Mouse (Mus musculus) ES-E14 (cell line): ENCODE data around the gene Rad51b. TPM values are rescaled to one million over a fixed set of nuclear protein-coding genes. Genes with fewer than 3 reads are reported as not detected.

ENCODE experiments used
- DNase-seq: peaks from one replicate; pipeline ENCODE4 v3.0.0-alpha.2; 2013; ENCODE audit warnings: low read depth, low spot score
- H3K27ac ChIP-seq: 2 replicates; pipeline ENCODE4 v1.5.1; 2012; ENCODE audit warnings: low read depth, mild to moderate bottlenecking, low read length, moderate library complexity, mixed read lengths; ENCODE audit not compliant: poor library complexity, insufficient read depth, severe bottlenecking
- H3K36me3 ChIP-seq: 2 replicates; pipeline ENCODE4 v1.6.1; 2012; ENCODE audit warnings: mild to moderate bottlenecking, low read length, moderate library complexity, mixed read lengths; ENCODE audit not compliant: control insufficient read depth, poor library complexity, insufficient read depth, severe bottlenecking
- H3K4me1 ChIP-seq, 2 experiments: fragments of 150-350 bp in 1 of 2; sonication (generic) in 1 of 2; 2 replicates each; pipeline ENCODE4 v1.6.1; 2012; ENCODE audit warnings: low read length in 2 of 2, mild to moderate bottlenecking in 1 of 2, mixed read lengths in 1 of 2; ENCODE audit not compliant: control insufficient read depth in 2 of 2, insufficient read depth in 2 of 2, poor library complexity in 1 of 2
- H3K4me3 ChIP-seq, 2 experiments: fragments of 150-350 bp in 1 of 2; sonication (generic) in 1 of 2; 2 replicates each; pipeline ENCODE4 v1.5.1; 2012; ENCODE audit warnings: low read length in 2 of 2, low read depth in 1 of 2, mild to moderate bottlenecking in 1 of 2, mixed read lengths in 1 of 2; ENCODE audit not compliant: insufficient read depth in 1 of 2, poor library complexity in 1 of 2, severe bottlenecking in 1 of 2
- H3K9ac ChIP-seq: 2 replicates; pipeline ENCODE4 v1.6.1; 2012; ENCODE audit warnings: low read depth, mild to moderate bottlenecking, low read length, mixed read lengths; ENCODE audit not compliant: poor library complexity, insufficient read depth, severe bottlenecking
- H3K9me3 ChIP-seq: fragments of 150-350 bp; sonication (generic); 2 replicates; pipeline ENCODE4 v1.6.1; 2012; ENCODE audit warnings: low read depth, mild to moderate bottlenecking, low read length; ENCODE audit not compliant: control insufficient read depth, insufficient read depth
- CHD2 ChIP-seq: IDR thresholded peaks from 2 replicates; pipeline ENCODE4 v1.6.1; 2014; ENCODE audit warnings: mild to moderate bottlenecking, low read depth, low read length, inconsistent platforms
- HCFC1 ChIP-seq: IDR thresholded peaks from 2 replicates; pipeline ENCODE4 v1.6.1; 2012; ENCODE audit warnings: low read length, inconsistent platforms, borderline replicate concordance; ENCODE audit not compliant: insufficient read depth
- MAFK ChIP-seq: IDR thresholded peaks from 2 replicates; pipeline ENCODE4 v1.6.1; 2014; ENCODE audit warnings: mild to moderate bottlenecking, low read depth, low read length, inconsistent platforms; ENCODE audit not compliant: insufficient read depth
- ZC3H11A ChIP-seq: IDR thresholded peaks from 2 replicates; pipeline ENCODE4 v1.6.1; 2012; ENCODE audit warnings: low read depth, mild to moderate bottlenecking, inconsistent platforms, low read length, borderline replicate concordance
- ZNF384 ChIP-seq: IDR thresholded peaks from 2 replicates; pipeline ENCODE4 v1.6.1; 2012; ENCODE audit warnings: low read depth, low read length, inconsistent platforms
- in situ Hi-C, 2 experiments: fragments of 600-800 bp; cut with MboI; formaldehyde crosslinking; loops; one replicate each; pipeline ENCODE4 v1.15.1; 2025; ENCODE audit warnings: low sequenced_read_pairs in 2 of 2, inconsistent platforms in 1 of 2; ENCODE audit not compliant: unreplicated experiment in 2 of 2
- total RNA-seq: library from RNA; depleted of rRNA; stranded (reverse); fragments of 300-350 nt; gene quantifications from 2 replicates; pipeline ENCODE4 v1.2.3, GENCODE M21; 2012

Gene Rad51b
- total RNA-seq, 1 experiment, result 6.7 TPM

DNA sequence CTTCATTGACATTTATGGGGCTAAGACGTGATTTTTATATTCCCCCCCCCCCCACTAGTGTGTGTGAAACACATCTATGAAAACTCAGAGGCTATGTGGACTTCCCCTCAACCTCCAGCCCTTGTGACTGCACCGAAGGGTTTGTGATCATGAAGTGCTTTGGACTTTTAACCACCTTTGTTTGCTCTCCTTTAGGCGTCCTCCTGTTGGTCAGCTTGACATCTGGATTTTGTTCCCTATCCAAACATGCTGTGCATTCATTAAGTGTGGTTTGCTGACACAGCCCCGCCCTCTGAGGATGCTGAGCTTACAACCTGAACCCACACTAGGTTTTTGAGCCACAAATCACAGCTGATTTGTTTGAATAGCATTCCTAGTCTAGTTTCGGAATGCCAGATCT is 502.3 kb downstream of the Rad51b start:
- Histone ChIP-seq H3K9ac (no peak overlapping the region), H3K9me3 (no peaks in the 10 kb centered on the region), H3K4me3 (no peak overlapping the region), H3K27ac (no peak overlapping the region), H3K36me3 (no peaks in the 10 kb centered on the region), H3K4me1 (0 out of 4 replicates have a peak, but pooled peaks cover 0 to 1% of the 10 kb centered on the region in 2 experiments)
- in situ Hi-C loops, result no loop called here
- no peak for DNase-seq
- TF ChIP-seq CHD2 (no peak), ZC3H11A (no peak), ZNF384 (no peak), HCFC1 (no peak), MAFK (no peak)

DNA sequence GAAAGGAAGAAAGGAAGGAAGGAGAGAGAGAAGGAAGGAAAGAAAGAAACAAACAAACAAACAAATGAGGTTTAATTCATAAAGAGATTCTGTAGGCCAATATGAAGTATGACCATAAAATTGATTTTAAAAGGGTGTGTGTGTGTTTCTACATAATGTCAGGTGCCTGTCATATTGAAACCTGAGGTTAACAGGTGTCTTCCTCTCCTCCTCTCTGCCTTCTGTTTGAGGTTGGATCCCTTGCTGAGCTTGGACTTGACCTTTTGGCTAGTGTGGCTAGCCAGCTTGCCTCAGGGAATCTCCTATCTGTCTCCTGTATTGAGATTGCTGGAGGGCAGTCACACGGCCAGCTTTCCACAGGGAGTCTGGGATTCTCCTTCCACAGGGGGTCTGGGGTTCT is 506.6 kb downstream of the Rad51b start:
- in situ Hi-C loops, result no loop called here

DNA sequence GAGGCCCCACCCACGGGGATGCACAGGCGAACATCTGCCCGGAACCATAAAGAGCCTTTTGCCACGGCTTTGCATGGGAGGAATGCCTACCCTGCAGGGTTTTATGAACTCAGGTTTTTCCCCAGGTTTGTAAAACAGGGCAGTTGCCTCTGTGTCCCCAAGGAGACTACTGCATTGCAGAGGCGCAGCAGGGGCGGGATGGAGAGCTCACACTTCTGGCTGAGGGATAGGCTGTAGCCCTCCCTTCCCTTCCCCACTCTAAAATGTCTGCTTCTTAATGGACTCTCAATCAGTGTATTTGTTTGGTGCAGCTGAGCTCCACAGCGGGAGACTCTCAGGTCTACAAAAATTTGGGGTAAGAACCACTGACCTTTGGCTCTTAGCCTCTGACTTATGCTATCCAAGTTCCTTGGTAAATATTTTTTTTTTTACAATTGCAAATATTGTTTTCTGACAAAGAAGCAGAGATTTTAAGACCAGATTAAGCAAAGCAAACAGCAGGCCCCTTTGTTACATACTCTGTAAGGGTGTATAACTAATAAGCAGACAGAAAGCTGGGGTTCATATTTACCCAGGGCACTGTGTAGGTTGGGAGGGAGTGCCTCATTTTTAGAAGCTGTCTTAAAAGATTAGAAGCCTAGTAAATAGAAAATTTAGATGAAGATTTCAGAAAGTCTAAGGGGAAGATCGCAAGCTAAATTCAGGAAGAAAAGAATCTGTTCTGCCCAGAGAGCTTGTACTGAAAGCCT is 507.9 kb downstream of the Rad51b start:
- no peak overlapping the region for H3K9ac ChIP-seq
- peaks cover 3 to 16% of the 10 kb centered on the region in 2 experiments; a peak in 3 of 4 replicates for H3K4me1 ChIP-seq
- no peak overlapping the region for H3K4me3 ChIP-seq
- no peaks in the 10 kb centered on the region for H3K9me3 ChIP-seq
- H3K36me3 ChIP-seq, result no peaks in the 10 kb centered on the region
- in situ Hi-C loops, result no loop called here
- H3K27ac ChIP-seq, result no peak overlapping the region
- no peak for DNase-seq
- TF ChIP-seq MAFK, result no peak
- no peak for TF ChIP-seq ZC3H11A
- TF ChIP-seq ZNF384, result no peak
- TF ChIP-seq HCFC1, result no peak
- no peak for TF ChIP-seq CHD2

More for the DNA sequence above, 506.6 kb downstream of the Rad51b start:
- TF ChIP-seq CHD2, result no peak
- TF ChIP-seq ZC3H11A, result no peak
- TF ChIP-seq MAFK, result no peak
- TF ChIP-seq HCFC1, result no peak
- no peak for TF ChIP-seq ZNF384
- peaks cover 0 to 9% of the 10 kb centered on the region in 2 experiments; a peak in 2 of 4 replicates for H3K4me1 ChIP-seq
- no peaks in the 10 kb centered on the region for H3K9me3 ChIP-seq
- no peak overlapping the region for H3K27ac ChIP-seq
- H3K36me3 ChIP-seq, result no peaks in the 10 kb centered on the region
- H3K4me3 ChIP-seq, result no peak overlapping the region
- no peak for DNase-seq
- no peak overlapping the region for H3K9ac ChIP-seq

DNA sequence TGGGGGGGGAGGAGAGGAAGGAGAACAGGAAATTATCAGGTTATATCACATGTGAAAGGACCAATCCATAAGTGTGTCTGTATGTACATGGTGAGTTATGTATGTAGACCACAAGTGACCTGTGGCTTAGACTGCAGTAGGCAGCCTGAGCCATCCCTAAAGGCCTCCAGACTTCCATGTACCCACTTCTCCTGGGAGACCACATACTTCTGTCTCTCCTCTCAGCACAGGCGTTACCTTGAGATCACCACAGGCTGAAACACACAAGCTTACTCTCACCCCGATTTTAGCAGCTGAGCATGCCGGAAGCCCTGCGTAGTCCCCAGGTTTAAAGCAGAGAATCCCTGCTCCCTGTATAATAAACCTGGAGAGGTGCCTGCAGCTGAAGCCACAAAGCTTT is 509.9 kb downstream of the Rad51b start:
- in situ Hi-C loops, result no loop called here
- H3K9ac ChIP-seq, result no peak overlapping the region
- no peak for DNase-seq
- H3K9me3 ChIP-seq, result no peaks in the 10 kb centered on the region
- peaks cover 3 to 16% of the 10 kb centered on the region in 2 experiments; a peak in 3 of 4 replicates for H3K4me1 ChIP-seq
- H3K27ac ChIP-seq, result no peak overlapping the region
- H3K4me3 ChIP-seq, result peak overlapping the region in 1 of 2 experiments; percentile 26; a peak in 1 of 4 replicates
- H3K36me3 ChIP-seq, result no peaks in the 10 kb centered on the region
- TF ChIP-seq HCFC1 (no peak), CHD2 (no peak), ZNF384 (no peak), ZC3H11A (no peak), MAFK (no peak)
